Mouse (Mus musculus): Measurements from ENCODE around the gene Ehbp1.

- TF ChIP-seq POLR2A (IDR thresholded peaks at IDR 0.05; ENCODE audit: low read depth, low read length) (no peak), CTCF (conservative IDR thresholded peaks at IDR 0.05; ENCODE audit: insufficient read depth, insufficient read length, low read depth, low read length) (no peak)
These were observed 24.4 kb upstream of the Ehbp1 start for GRCm38 (mm10) chr11:22366486-22366885.

Data from kidney, adult 2 months (tissue).